Mouse (Mus musculus) ES-Bruce4 (cell line): ENCODE results near the gene Gak.

Source experiments
- CTCF ChIP-seq: IDR thresholded peaks from one replicate; pipeline ENCODE4 v1.8.1; 2011; ENCODE audit warnings: low read depth, low read length
- POLR2A ChIP-seq: IDR thresholded peaks from one replicate; pipeline ENCODE4 v1.8.1; 2011; ENCODE audit warnings: low read length; ENCODE audit not compliant: insufficient read depth

GRCm38 (mm10) chr5:108521896-108522295, 107.7 kb downstream of the Gak start:
- TF ChIP-seq CTCF (no peak), POLR2A (no peak)
